23 mouse cellular contexts compared by ENCODE assay signal in genomic region chr3:49096118-49096517, GRCm38 (mm10).
A peak's percentile ranks its signal among the peaks of the same experiment; 100 is the strongest.
DNase-seq lines count a peak whose midpoint lies in the region; ATAC-seq and TF ChIP-seq lines count a peak whose summit lies in the region.
"Had no signal": no experiment of that assay in that cellular context is flagged by ENCODE, and none has a peak within 500 bp of the region (broad histone marks: within the 10 kb centered on the region; RNA-seq: fewer than 3 reads in every experiment).

No protein-coding gene starts in this region.

- H3K36me3 ChIP-seq in midbrain, embryonic 10.5 days, result no peaks in the 10 kb centered on the region
- no peaks in the 10 kb centered on the region for H3K36me3 ChIP-seq in midbrain, postnatal 0 days (ENCODE audit: insufficient read depth, low read length)
- no peaks in the 10 kb centered on the region for H3K36me3 ChIP-seq in midbrain, embryonic 16.5 days (ENCODE audit: control insufficient read depth, insufficient read depth, low read length)
- H3K36me3 ChIP-seq: embryonic facial prominence, embryonic 15.5 days; G1E; heart, embryonic 12.5 days; hindbrain, embryonic 10.5 days had no signal

- no peak for TF ChIP-seq CTCF in midbrain, postnatal 0 days (IDR thresholded peaks at IDR 0.05)

- peak; percentile 6 for DNase-seq in embryo, embryonic 10 days (ENCODE audit: low spot score)
- no peak for DNase-seq in embryo, embryonic 9.5 days (ENCODE audit: extremely low spot score)
- peak; percentile 30 for DNase-seq in midbrain, embryonic 10.5 days (ENCODE audit: low spot score)
- no peak for DNase-seq in midbrain, postnatal 0 days (ENCODE audit: low spot score)
- DNase-seq in embryo, embryonic 11 days, result peak; percentile 25
- DNase-seq in heart, adult 8-10 months (ENCODE audit: low spot score), result no peak
- DNase-seq: adrenal gland, adult 8-10 months; adrenal gland, postnatal 36 days; B cell, adult 2 months; cerebellum, adult 11 months; cerebellum, adult 8-10 months; cerebellum, postnatal 14 days; gastrocnemius, postnatal 14 days; heart, adult 2 months had no signal

- H3K4me3 ChIP-seq in midbrain, embryonic 10.5 days, result no peak overlapping the region
- no peak overlapping the region for H3K4me3 ChIP-seq in midbrain, postnatal 0 days (ENCODE audit: low read depth, low read length)
- no peak overlapping the region for H3K4me3 ChIP-seq in midbrain, embryonic 16.5 days (ENCODE audit: low read depth, low read length)
- H3K4me3 ChIP-seq: embryonic facial prominence, embryonic 15.5 days; erythroblast, embryonic 14.5 days; forebrain, embryonic 13.5 days; heart, adult 2 months; heart, embryonic 12.5 days; hindbrain, embryonic 10.5 days had no signal

- H3K27me3 ChIP-seq in midbrain, embryonic 10.5 days (ENCODE audit: low read depth, poor library complexity, severe bottlenecking), result peaks cover 39% of the 10 kb centered on the region
- no peaks in the 10 kb centered on the region for H3K27me3 ChIP-seq in midbrain, postnatal 0 days (ENCODE audit: insufficient read depth, low read length)
- H3K27me3 ChIP-seq in midbrain, embryonic 16.5 days (ENCODE audit: control insufficient read depth, insufficient read depth, low read depth, low read length), result no peaks in the 10 kb centered on the region
- H3K27me3 ChIP-seq: embryonic facial prominence, embryonic 15.5 days; forebrain, embryonic 13.5 days; heart, embryonic 12.5 days had no signal

- no peak overlapping the region for H3K9ac ChIP-seq in midbrain, postnatal 0 days (replicated peaks; ENCODE audit: low read length, poor library complexity, severe bottlenecking)
- no peak overlapping the region for H3K9ac ChIP-seq in midbrain, embryonic 16.5 days (ENCODE audit: low read depth, low read length)
- H3K9ac ChIP-seq: embryonic facial prominence, embryonic 15.5 days; forebrain, embryonic 13.5 days; heart, embryonic 12.5 days; hindbrain, embryonic 14.5 days had no signal

- WGBS in midbrain, embryonic 10.5 days, result 61% methylated on average over 4 of the region's 4 CpGs
- 24% methylated on average over 4 of the region's 4 CpGs for WGBS in midbrain, postnatal 0 days
- 26% methylated on average over 4 of the region's 4 CpGs for WGBS in midbrain, embryonic 16.5 days

- no peak for ATAC-seq in midbrain, postnatal 0 days (ENCODE audit: low FRiP score)
- ATAC-seq in midbrain, embryonic 16.5 days, result peak; percentile 44; the same call in 1 of the 2 replicates
- ATAC-seq: CD4-positive, CD25-positive, alpha-beta regulatory T cell, adult 4 months; forebrain, embryonic 13.5 days had no signal

- no peaks in the 10 kb centered on the region for H3K9me3 ChIP-seq in midbrain, embryonic 10.5 days (replicated peaks)
- no peaks in the 10 kb centered on the region for H3K9me3 ChIP-seq in midbrain, postnatal 0 days (ENCODE audit: low read length)
- no peaks in the 10 kb centered on the region for H3K9me3 ChIP-seq in midbrain, embryonic 16.5 days (replicated peaks; ENCODE audit: control insufficient read depth, low read length, poor library complexity, severe bottlenecking)
- H3K9me3 ChIP-seq: embryonic facial prominence, embryonic 15.5 days; forebrain, embryonic 13.5 days; G1E; heart, embryonic 12.5 days; hindbrain, embryonic 10.5 days had no signal

- no peak overlapping the region for H3K27ac ChIP-seq in midbrain, embryonic 10.5 days (replicated peaks)
- no peak overlapping the region for H3K27ac ChIP-seq in midbrain, postnatal 0 days (ENCODE audit: low read depth, low read length)
- H3K27ac ChIP-seq in midbrain, embryonic 16.5 days (ENCODE audit: low read length), result no peak overlapping the region
- H3K27ac ChIP-seq: embryonic facial prominence, embryonic 15.5 days; forebrain, embryonic 13.5 days; heart, adult 2 months; hindbrain, embryonic 10.5 days; hindbrain, embryonic 14.5 days had no signal

- H3K4me2 ChIP-seq in midbrain, postnatal 0 days (ENCODE audit: low read depth, low read length, poor library complexity, severe bottlenecking), result no peak overlapping the region
- H3K4me2 ChIP-seq in midbrain, embryonic 16.5 days (ENCODE audit: low read length), result no peak overlapping the region
- H3K4me2 ChIP-seq: embryonic facial prominence, embryonic 15.5 days; forebrain, embryonic 13.5 days; heart, embryonic 12.5 days; hindbrain, embryonic 14.5 days had no signal

- H3K4me1 ChIP-seq in midbrain, embryonic 10.5 days, result no peaks in the 10 kb centered on the region
- H3K4me1 ChIP-seq in midbrain, postnatal 0 days (ENCODE audit: insufficient read depth, low read length), result no peaks in the 10 kb centered on the region
- peaks cover 6% of the 10 kb centered on the region for H3K4me1 ChIP-seq in midbrain, embryonic 16.5 days (ENCODE audit: control insufficient read depth, insufficient read depth, low read length)
- H3K4me1 ChIP-seq: forebrain, embryonic 13.5 days; heart, embryonic 12.5 days; hindbrain, embryonic 10.5 days had no signal

Comparison
In these comparisons a context has a peak if more than half of its experiments do, and no peak if none do; other contexts are left out.
1. DNase-seq: peak in embryo, embryonic 10 days (single experiment), midbrain, embryonic 10.5 days (single experiment) and embryo, embryonic 11 days (single experiment); none in embryo, embryonic 9.5 days (single experiment), midbrain, postnatal 0 days (single experiment) and heart, adult 8-10 months (single experiment).